Mouse (Mus musculus) midbrain, embryonic 10.5 days (tissue): ENCODE data around the gene E2f6. TPM values are rescaled to one million over a fixed set of nuclear protein-coding genes. Genes with fewer than 3 reads are reported as not detected.

Experiments used
- DNase-seq: peaks from one replicate; pipeline ENCODE4 v3.0.0-alpha.2; 2017; ENCODE audit warnings: low spot score
- H3K27ac ChIP-seq: fragments of 300-500 bp; sonication (generic); replicated peaks from 2 replicates; pipeline ENCODE4 v1.5.1; 2016; ENCODE audit warnings: mild to moderate bottlenecking
- H3K27me3 ChIP-seq: fragments of 300-500 bp; sonication (generic); 2 replicates; pipeline ENCODE4 v1.6.1; 2016; ENCODE audit warnings: low read depth, mild to moderate bottlenecking; ENCODE audit not compliant: poor library complexity, severe bottlenecking
- H3K36me3 ChIP-seq: fragments of 300-500 bp; sonication (generic); 2 replicates; pipeline ENCODE4 v1.6.1; 2016; ENCODE audit warnings: mild to moderate bottlenecking, moderate library complexity
- H3K4me1 ChIP-seq: fragments of 300-500 bp; sonication (generic); 2 replicates; pipeline ENCODE4 v1.6.1; 2016
- H3K4me3 ChIP-seq: fragments of 300-500 bp; sonication (generic); 2 replicates; pipeline ENCODE4 v1.5.1; 2016; ENCODE audit warnings: mild to moderate bottlenecking, moderate library complexity
- H3K9me3 ChIP-seq: fragments of 300-500 bp; sonication (generic); replicated peaks from 2 replicates; pipeline ENCODE4 v1.6.1; 2016; ENCODE audit warnings: mild to moderate bottlenecking
- WGBS: fragments of 180-500 bp; shearing (Covaris S2); methylation state at CpG from one replicate; pipeline ENCODE4 v1.1.7; 2016; 5-methylcytosine and 5-hydroxymethylcytosine counted together
- polyA plus RNA-seq: library from polyadenylated mRNA; unstranded; fragments of >200 nt; fragmentation: Nextera tagmentation; extraction: Ambion mirVana; gene quantifications from 2 replicates; pipeline ENCODE4 v1.2.1, GENCODE M21; 2016

E2f6 gene
- polyA plus RNA-seq, 1 experiment from 2014 or later, result 72.8 TPM

GRCm38 (mm10) chr12:16780320-16780719 is 30.4 kb upstream of the E2f6 start:
- 87% methylated on average over 3 of the region's 3 CpGs for whole genome bisulfite sequencing
- Histone ChIP-seq H3K27me3 (no peaks in the 10 kb centered on the region), H3K9me3 (0 out of 2 replicates have a peak, but pooled peaks cover 3% of the 10 kb centered on the region), H3K4me1 (peaks cover 12% of the 10 kb centered on the region; the same call in 1 of the 2 replicates), H3K27ac (no peak overlapping the region), H3K36me3 (peaks cover 89% of the 10 kb centered on the region), H3K4me3 (no peak overlapping the region)
- DNase-seq, result no peak

- Histone ChIP-seq H3K36me3 (peaks cover 88% of the 10 kb centered on the region), H3K9me3 (0 out of 2 replicates have a peak, but pooled peaks cover 3% of the 10 kb centered on the region)
- no peak for DNase-seq
Observed at GRCm38 (mm10) chr12:16781034-16781746, 29.6 kb upstream of the E2f6 start.

GRCm38 (mm10) chr12:16788600-16788999 is 22.2 kb upstream of the E2f6 start:
- Histone ChIP-seq H3K36me3 (peaks cover 49% of the 10 kb centered on the region), H3K27me3 (no peaks in the 10 kb centered on the region), H3K9me3 (0 out of 2 replicates have a peak, but pooled peaks cover 3% of the 10 kb centered on the region), H3K4me3 (no peak overlapping the region), H3K27ac (peak overlapping the region; percentile 89), H3K4me1 (peaks cover 68% of the 10 kb centered on the region)
- 46% methylated on average over 2 of the region's 2 CpGs for WGBS
- no peak for DNase-seq

More at GRCm38 (mm10) chr12:16781034-16781746, 29.6 kb upstream of the E2f6 start:
- H3K27me3 ChIP-seq, result no peaks in the 10 kb centered on the region
- peaks cover 20% of the 10 kb centered on the region; the same call in 1 of the 2 replicates for H3K4me1 ChIP-seq
- WGBS, result 92% methylated on average over 14 of the region's 14 CpGs
- no peak overlapping the region for H3K4me3 ChIP-seq
- no peak overlapping the region for H3K27ac ChIP-seq

GRCm38 (mm10) chr12:16789199-16789598 is 21.6 kb upstream of the E2f6 start:
- H3K27ac ChIP-seq, result peak overlapping the region; percentile 89
- WGBS, result 14% methylated on average over 1 of the region's 1 CpGs

GRCm38 (mm10) chr12:16789756-16790155 is 21.0 kb upstream of the E2f6 start:
- 1% methylated on average over 4 of the region's 4 CpGs for WGBS
- Histone ChIP-seq H3K9me3 (0 out of 2 replicates have a peak, but pooled peaks cover 3% of the 10 kb centered on the region), H3K27me3 (no peaks in the 10 kb centered on the region), H3K27ac (peak overlapping the region; percentile 89), H3K4me3 (peak overlapping the region; percentile 26), H3K4me1 (peaks cover 72% of the 10 kb centered on the region), H3K36me3 (peaks cover 49% of the 10 kb centered on the region)
- DNase-seq, result peak; percentile 88

More at GRCm38 (mm10) chr12:16789199-16789598, 21.6 kb upstream of the E2f6 start:
- Histone ChIP-seq H3K9me3 (0 out of 2 replicates have a peak, but pooled peaks cover 3% of the 10 kb centered on the region), H3K27me3 (no peaks in the 10 kb centered on the region), H3K4me1 (peaks cover 68% of the 10 kb centered on the region), H3K4me3 (peak overlapping the region; percentile 26), H3K36me3 (peaks cover 49% of the 10 kb centered on the region)
- no peak for DNase-seq

GRCm38 (mm10) chr12:16790456-16790855 is 20.3 kb upstream of the E2f6 start:
- H3K27ac ChIP-seq, result peak overlapping the region; percentile 89
- H3K36me3 ChIP-seq, result peaks cover 49% of the 10 kb centered on the region
- peaks cover 69% of the 10 kb centered on the region for H3K4me1 ChIP-seq
- no peaks in the 10 kb centered on the region for H3K9me3 ChIP-seq
- no peaks in the 10 kb centered on the region for H3K27me3 ChIP-seq
- WGBS, result 24% methylated on average over 4 of the region's 4 CpGs
- peak; percentile 57 for DNase-seq
- H3K4me3 ChIP-seq, result peak overlapping the region; percentile 23; the same call in 1 of the 2 replicates

GRCm38 (mm10) chr12:16793371-16793770 is 17.4 kb upstream of the E2f6 start:
- Histone ChIP-seq H3K4me1 (peaks cover 63% of the 10 kb centered on the region), H3K27me3 (no peaks in the 10 kb centered on the region), H3K9me3 (no peaks in the 10 kb centered on the region), H3K4me3 (no peak overlapping the region), H3K27ac (no peak overlapping the region), H3K36me3 (peaks cover 56% of the 10 kb centered on the region)
- no peak for DNase-seq
- 77% methylated on average over 4 of the region's 4 CpGs for WGBS

- Histone ChIP-seq H3K9me3 (no peaks in the 10 kb centered on the region), H3K27ac (no peak overlapping the region), H3K4me1 (peaks cover 60% of the 10 kb centered on the region), H3K27me3 (no peaks in the 10 kb centered on the region; the same call in 1 of the 2 replicates), H3K4me3 (no peak overlapping the region), H3K36me3 (peaks cover 56% of the 10 kb centered on the region)
- WGBS, result 88% methylated on average over 3 of the region's 3 CpGs
- DNase-seq, result no peak
Observed at GRCm38 (mm10) chr12:16795781-16796180, 15.0 kb upstream of the E2f6 start.

GRCm38 (mm10) chr12:16798894-16799293 is 11.9 kb upstream of the E2f6 start:
- peak overlapping the region; percentile 85 for H3K4me3 ChIP-seq
- H3K4me1 ChIP-seq, result peaks cover 77% of the 10 kb centered on the region
- peaks cover 36% of the 10 kb centered on the region for H3K36me3 ChIP-seq
- no peaks in the 10 kb centered on the region for H3K9me3 ChIP-seq
- peaks cover 4% of the 10 kb centered on the region; the same call in 1 of the 2 replicates for H3K27me3 ChIP-seq
- peak overlapping the region; percentile 99 for H3K27ac ChIP-seq
- 32% methylated on average over 3 of the region's 3 CpGs for WGBS
- DNase-seq, result peak; percentile 28

GRCm38 (mm10) chr12:16799928-16800258 is 10.9 kb upstream of the E2f6 start:
- peak overlapping the region; percentile 85 for H3K4me3 ChIP-seq
- H3K4me1 ChIP-seq, result peaks cover 83% of the 10 kb centered on the region
- DNase-seq, result no peak
- WGBS, result 3% methylated on average over 6 of the region's 6 CpGs
- H3K9me3 ChIP-seq, result no peaks in the 10 kb centered on the region
- peak overlapping the region; percentile 99 for H3K27ac ChIP-seq
- peaks cover 4% of the 10 kb centered on the region; the same call in 1 of the 2 replicates for H3K27me3 ChIP-seq
- H3K36me3 ChIP-seq, result peaks cover 26% of the 10 kb centered on the region

GRCm38 (mm10) chr12:16800259-16800958 is 10.4 kb upstream of the E2f6 start, which contains the start of gene Greb1:
TSS of gene Greb1 (minus strand) at chr12:16800886.
- Histone ChIP-seq H3K9me3 (no peaks in the 10 kb centered on the region), H3K27ac (peak within 1 kb of the TSS; percentile 99)

GRCm38 (mm10) chr12:16800959-16801315 is 9.8 kb upstream of the E2f6 start:
- no peak for DNase-seq
- peaks cover 86% of the 10 kb centered on the region for H3K4me1 ChIP-seq
- WGBS, result under 1% methylated on average over 12 of the region's 12 CpGs

More at GRCm38 (mm10) chr12:16800259-16800958, 10.4 kb upstream of the E2f6 start, which contains the start of gene Greb1:
- Histone ChIP-seq H3K27me3 (peaks cover 4% of the 10 kb centered on the region; the same call in 1 of the 2 replicates), H3K4me1 (peaks cover 88% of the 10 kb centered on the region), H3K36me3 (peaks cover 21% of the 10 kb centered on the region), H3K4me3 (peak within 1 kb of the TSS; percentile 85)
- 0% methylated on average over 52 of the region's 53 CpGs for WGBS
- DNase-seq, result peak; percentile 82

More at GRCm38 (mm10) chr12:16800959-16801315, 9.8 kb upstream of the E2f6 start:
- peak overlapping the region; percentile 99 for H3K27ac ChIP-seq
- peak overlapping the region; percentile 85 for H3K4me3 ChIP-seq
- peaks cover 16% of the 10 kb centered on the region for H3K36me3 ChIP-seq
- no peaks in the 10 kb centered on the region for H3K9me3 ChIP-seq
- H3K27me3 ChIP-seq, result peaks cover 8% of the 10 kb centered on the region
